Mouse (Mus musculus) naive thymus-derived CD4-positive, alpha-beta T cell, adult 2 months (primary cell): ENCODE measurements around the gene Chrm1.
A peak's percentile ranks its signal among the peaks of the same experiment; 100 is the strongest.
"Not testable (repeated sequence)": the region's sequence is repeated elsewhere in the genome, so short reads cannot be mapped to it uniquely, and the experiment has no call there.

Source experiments
- DNase-seq: peaks from one replicate; pipeline ENCODE4 v3.0.0-alpha.2; 2011; ENCODE audit warnings: low read depth

Chrm1 gene

DNA sequence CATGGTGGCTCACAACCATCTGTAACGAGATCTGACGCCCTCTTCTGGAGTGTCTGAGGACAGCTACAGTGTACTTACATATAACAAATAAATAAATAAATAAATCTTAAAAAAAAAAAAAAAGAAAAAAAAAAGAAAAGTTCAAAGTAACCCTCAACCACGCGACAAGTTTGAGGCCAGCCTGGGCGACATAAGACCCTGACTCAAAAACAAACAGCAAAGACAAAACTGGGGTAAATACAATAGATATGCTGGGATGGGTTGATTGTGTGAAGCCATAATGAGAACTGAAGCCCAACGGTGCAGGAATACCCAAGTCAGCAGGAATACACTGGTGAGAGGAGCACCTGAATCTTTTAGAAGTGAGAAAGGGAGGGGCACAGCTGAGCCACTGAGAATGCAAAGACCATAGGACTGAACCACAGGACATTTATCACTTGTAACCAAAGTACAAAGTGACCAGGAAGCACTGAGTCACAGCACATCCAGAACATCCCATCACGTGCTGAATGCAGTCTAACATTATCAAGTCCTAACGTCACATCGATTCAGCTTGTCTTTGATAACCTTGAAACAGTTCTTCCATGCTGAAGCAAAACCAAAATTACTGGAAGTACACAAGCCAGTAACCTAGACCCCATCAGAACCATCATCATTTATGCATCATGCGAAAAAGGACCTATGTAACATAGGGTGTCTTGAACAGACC lies 53.3 kb downstream of the Chrm1 start:
- no peak for DNase-seq

DNA sequence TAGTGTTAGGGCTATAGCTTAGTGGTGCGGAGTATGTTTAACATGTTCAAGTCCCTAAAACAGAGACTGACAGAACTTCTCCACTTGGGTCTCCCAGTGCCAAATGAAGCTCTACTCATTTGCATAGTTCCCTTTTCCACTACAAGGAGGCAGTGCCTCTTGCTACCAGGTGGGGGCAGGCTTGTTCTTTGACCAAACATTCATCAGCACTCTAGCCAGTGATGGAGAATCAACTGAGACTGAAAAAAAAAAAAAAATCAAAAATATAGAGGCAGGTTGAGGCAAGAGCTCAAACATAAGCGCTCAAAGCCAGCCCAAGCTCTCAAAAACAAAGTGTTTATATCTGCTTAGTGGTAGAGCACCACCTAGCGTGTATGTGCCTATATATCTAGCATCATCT lies 54.8 kb downstream of the Chrm1 start:
- DNase-seq = peak; percentile 90

DNA sequence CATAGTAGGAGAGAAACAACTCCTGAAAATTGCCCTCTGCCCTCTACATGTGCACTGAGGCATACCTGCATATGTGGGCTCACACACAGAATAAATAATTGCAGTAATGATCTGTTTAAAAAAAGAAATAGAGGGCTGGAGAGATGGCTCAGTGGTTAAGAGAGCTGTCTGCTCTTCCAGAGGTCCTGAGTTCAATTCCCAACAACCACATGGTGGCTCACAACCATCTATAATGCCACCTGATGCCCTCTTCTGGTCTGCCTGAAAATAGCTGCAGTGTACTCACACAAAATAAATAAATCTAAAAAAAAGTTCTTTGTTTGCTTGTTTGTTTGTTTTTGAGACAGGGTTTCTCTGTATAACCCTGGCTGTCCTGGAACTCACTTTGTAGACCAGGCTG lies 55.4 kb downstream of the Chrm1 start:
- DNase-seq = peak; percentile 52

DNA sequence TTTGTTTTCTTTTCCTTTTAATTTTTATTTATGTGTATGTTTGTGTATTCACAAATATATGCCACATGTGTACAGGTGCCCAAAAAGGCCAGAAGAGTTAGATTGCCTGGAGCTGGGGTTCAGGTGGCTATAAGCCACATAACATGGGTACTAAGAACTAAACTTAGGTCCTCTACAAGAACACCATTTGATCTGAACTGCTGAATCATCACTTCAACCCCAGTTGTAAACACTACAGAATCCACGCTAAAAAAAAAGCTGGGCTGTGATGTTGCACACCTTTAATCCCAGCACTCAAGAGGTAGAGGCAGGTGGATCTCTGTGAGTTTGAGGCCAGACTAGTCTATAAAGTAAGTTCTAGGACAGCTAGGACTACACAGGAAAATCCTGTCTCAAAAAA lies 57.8 kb downstream of the Chrm1 start:
- DNase-seq = no peak

DNA sequence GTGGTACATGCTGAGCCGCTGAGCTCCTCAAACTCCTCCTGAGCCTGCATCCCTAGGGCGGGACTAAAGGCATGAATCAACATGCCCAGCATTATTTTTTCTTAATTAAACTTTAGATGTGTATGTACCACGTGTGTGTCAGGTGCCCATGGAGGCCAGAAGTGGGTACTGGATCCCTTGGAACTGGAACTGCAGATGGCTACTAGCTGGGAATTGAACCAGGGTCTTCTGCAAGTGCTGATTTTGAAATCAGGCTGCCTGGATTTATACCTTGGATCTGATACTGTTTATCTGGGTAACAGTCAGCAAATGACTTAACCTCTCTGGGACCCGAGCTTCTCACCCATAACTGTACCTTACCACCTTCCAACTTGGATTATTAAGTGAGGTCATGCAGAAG lies 58.4 kb downstream of the Chrm1 start:
- DNase-seq = no peak

DNA sequence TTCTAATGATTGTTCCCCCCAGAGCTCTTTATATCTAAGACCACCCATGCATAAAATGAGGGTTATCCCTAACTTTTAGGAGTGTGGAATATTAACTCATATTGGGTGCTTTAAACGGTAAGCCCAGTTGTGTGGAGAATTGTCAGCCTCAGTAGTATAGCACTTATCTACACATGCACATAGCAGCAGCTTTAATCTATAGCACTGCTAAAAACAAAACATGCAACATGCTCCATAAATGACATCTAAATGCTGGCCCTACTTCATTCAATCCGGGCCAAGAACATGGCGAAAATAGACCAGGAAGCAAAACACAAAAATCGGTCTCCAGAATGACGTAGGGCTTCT lies 58.9 kb downstream of the Chrm1 start:
- no peak for DNase-seq

DNA sequence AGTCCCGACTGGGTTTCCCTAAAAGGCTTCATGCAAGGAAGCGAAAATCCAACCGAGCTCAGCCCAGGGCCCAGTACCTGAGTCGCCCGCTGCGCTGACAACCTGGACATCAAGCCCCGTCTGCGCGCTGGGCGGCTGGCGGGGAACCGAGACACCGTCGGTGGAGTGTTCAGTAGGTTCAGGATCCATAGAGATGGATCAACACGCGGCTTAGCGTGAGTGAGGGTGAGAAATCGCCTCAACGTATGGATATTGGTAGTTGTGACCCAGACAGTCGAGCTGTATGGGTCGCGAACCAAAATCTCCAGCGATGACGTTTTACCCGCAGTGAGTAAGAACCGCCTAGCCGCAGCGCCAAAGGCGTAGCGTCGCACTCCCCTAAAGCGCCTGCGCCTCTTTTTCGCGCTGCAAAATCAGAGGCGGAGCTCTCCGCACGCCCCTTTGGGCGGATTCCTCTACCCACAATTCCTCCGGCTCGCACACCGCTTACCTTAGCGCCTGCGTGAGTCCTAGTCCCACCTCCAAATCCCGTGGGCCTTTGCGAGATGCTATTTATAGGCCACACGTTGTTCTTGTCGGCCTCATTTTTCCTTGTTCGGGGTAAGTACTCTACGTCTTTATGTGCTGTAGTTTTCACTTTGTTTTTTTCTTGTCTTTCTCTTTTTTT lies 59.5 kb downstream of the Chrm1 start, which contains the start of gene Slc3a2:
Gene Slc3a2 (minus strand): TSS at position 463 of the 667 bp plus-strand sequence.
- DNase-seq = peak; percentile 98

DNA sequence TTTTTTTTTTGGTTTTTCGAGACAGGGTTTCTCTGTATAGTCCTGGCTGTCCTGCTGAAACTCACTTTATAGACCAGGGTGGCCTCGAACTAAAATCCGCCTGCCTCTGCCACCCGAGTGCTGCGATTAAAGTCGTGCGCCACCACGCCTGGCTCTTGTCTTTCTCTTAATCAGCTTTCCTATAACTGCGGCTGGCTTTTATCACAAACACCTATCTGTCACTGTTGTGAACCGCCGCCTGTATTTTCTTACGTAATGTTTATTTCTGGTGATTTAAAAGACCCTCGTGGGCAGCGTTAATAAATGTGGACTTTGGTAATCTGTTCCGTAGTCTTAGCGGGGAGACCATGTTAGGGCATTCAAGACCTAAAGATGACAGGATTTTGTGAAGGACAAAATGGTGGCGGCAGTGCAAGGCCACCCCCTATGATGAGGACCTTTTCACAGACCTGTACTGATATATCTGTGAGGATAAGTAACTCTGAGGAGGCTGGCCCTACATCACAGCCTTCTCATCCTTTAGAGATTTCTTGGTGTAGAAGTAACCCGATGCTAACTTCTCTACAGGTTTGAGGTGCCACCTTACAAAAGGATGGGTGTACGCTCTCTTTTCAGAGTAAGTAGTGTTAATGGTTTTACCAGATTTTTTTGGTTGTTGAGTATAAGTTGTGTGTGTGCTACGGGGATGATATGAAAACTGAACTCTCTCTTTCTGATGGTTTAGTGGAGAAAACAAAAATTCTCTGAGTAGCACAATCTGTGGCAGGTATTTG lies 60.2 kb downstream of the Chrm1 start:
- peak; percentile 63 for DNase-seq

DNA sequence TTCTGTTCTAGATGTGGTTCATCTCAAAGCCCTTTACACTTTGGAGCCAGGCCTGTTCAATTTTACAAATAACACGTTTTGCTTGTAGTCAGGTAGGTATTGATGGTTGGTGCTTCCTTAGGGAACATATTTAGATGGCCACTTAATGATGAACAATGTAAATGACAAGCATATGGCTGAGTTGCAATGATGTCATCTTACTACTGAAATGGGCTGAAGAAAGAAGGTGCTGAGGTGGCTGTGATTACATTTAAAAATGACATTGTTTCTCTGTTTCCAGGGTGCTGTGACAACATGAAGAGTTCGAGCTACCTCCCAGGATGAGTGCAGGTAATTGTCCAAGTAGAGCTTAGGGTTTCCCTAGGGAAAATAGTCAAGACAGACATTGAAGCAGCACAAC lies 60.8 kb downstream of the Chrm1 start:
- DNase-seq = no peak

DNA sequence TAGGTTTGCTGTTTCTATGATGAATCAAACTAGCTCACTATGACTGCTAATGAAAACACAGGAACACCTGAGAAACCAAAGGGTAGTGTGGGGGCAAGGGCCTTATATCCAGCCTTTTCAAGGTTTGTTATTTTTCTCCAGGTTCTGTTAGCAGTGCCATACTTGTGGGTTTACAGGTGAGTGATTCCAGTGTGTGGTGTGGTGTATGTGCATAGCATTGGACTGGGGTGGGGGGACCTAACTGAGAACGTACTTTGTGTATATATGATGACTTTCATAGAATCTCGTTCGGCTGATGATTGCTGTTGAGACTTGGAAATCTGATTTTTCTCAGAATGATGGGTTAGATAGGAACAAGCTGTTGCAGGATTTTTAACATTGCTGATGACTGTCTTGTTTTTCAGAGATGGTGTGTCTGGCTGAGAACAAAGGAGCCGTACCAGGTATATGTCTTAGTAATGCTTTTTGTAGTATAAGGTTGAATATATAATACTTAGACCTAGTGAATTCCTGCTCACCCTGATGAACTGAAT lies 61.6 kb downstream of the Chrm1 start:
- no peak for DNase-seq

DNA sequence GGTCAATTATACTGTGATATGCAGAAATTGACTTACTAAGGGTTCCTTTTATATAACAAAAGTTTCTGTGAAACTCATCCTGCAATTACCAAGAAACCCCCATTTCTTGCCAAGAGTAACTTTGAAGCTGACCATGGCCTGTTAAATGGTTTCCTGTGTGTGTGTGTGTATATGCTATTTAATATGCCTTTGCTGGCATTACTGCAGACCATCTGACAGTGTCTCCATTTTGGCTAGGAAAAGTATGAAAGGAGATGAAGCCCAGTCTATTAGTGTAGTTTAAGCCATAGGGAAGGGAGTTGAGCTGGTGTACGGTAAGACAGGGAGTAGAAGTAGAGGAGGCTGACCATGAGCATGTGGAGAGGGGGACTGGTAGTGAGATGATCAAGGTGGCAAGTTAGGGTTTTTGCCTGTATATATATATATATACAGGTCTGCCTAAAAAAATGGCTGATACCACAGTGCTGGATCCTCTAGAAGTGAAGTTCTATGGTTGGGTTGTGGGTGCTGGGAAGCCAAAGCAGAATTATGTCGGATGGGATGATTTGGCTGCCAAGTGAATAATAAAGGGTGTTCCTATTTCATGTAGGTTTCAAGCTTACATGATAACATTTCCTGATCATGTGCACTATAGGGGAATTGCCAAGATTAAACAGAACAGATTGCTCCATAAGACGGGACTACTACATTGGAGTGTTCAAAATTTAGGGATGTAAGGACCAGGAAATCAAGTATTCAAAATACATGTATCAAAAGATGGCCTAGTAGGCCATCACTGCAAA lies 63.2 kb downstream of the Chrm1 start:
- DNase-seq = no peak

DNA sequence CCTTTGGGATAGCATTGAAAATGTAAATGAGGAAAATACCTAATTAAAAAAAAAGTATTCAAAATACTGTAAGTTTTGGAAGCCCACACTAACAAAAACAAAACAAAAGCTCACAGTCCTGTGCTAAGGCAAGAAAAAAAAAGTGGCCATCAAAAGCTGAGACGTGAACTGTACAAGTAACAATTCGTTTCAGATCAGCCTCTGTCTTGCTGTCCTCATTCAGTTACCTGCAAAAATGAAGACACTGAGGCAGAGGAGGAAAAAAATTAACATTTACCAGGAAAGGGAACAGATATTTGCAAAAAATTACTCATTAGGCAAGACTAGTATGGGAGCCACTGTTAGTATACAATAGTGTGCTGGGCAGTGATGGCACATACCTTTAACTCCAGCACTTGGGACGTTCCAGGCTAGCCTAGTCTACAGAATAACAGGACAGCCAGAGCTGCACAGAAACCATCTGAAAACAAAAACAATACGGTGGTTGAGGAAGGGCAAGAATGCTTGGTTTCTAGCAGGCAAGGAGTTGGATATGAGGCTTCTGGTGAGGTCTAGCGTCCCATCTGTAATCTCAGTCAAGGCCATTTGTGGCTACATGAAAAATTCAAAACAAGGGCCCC lies 64.0 kb downstream of the Chrm1 start:
- no peak for DNase-seq

DNA sequence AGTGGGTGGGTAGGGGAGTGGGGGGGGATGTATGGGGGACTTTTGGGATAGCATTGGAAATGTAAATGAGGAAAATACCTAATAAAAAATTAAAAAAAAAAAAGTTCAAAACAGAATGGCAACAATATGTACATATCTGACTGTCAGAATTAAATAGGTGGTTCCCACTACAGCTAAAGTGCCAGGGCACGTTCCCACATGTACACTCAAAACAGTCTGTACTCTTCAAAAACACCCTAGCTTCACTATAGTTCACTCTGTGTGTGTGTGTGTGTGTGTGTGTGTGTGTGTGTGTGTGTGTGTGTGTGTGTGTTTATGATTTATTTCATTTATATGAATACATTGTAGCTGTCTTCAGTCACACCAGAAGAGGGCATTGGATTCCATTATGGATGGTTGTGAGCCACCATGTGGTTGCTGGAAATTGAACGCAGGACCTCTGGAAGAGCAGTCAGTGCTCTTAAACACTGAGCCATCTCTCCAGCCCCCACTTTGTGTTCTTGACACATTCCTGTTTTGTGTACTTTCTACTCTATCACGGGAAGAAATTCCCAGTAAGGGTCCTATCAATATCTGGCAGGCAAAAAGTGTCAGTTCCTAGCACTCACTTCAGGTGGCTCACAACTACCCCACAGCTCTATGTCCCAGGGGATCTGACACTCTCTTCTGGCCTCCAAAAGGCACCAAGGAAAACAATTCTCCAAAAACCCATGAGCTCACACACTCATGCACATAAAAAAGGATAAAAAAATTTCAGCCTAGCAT lies 64.9 kb downstream of the Chrm1 start:
- not testable (repeated sequence) for DNase-seq
